Comparison of ENCODE assay signal across 8 mouse cellular contexts in genomic region chr6:47319309-47319983, GRCm38 (mm10).
DNase-seq lines count a peak whose midpoint lies in the region; ATAC-seq and TF ChIP-seq lines count a peak whose summit lies in the region.

No protein-coding gene starts in this region.

- peak; percentile 87 for TF ChIP-seq EP300 in ES-Bruce4 (IDR thresholded peaks at IDR 0.05; ENCODE audit: insufficient read depth, low read depth, low read length)

- no peaks in the 10 kb centered on the region for H3K36me3 ChIP-seq in heart, embryonic 12.5 days
- H3K36me3 ChIP-seq in ES-Bruce4 (ENCODE audit: control insufficient read depth, insufficient read depth, low read length, poor library complexity, severe bottlenecking), result no peaks in the 10 kb centered on the region
- H3K36me3 ChIP-seq in forebrain, embryonic 12.5 days (replicated peaks), result no peaks in the 10 kb centered on the region

- 0 out of 2 replicates have a peak, but pooled peaks cover 3% of the 10 kb centered on the region for H3K27me3 ChIP-seq in heart, embryonic 12.5 days (replicated peaks)
- H3K27me3 ChIP-seq in ES-Bruce4 (ENCODE audit: control insufficient read depth, insufficient read depth, low read length, poor library complexity, severe bottlenecking), result no peaks in the 10 kb centered on the region
- no peaks in the 10 kb centered on the region for H3K27me3 ChIP-seq in forebrain, embryonic 12.5 days

- no peak for TF ChIP-seq CTCF in ES-Bruce4 (IDR thresholded peaks at IDR 0.05; ENCODE audit: low read depth, low read length)

- 0 out of 2 replicates have a peak overlapping the region, but pooled peaks have one; percentile 3 for H3K4me2 ChIP-seq in heart, embryonic 12.5 days
- H3K4me2 ChIP-seq in forebrain, embryonic 12.5 days, result peak overlapping the region; percentile 23

- no peak overlapping the region for H3K4me3 ChIP-seq in heart, embryonic 12.5 days
- no peak overlapping the region for H3K4me3 ChIP-seq in ES-Bruce4 (ENCODE audit: low read depth, low read length)
- H3K4me3 ChIP-seq in forebrain, embryonic 12.5 days (replicated peaks), result no peak overlapping the region

- no peak overlapping the region for H3K27ac ChIP-seq in heart, embryonic 12.5 days (ENCODE audit: poor library complexity, severe bottlenecking)
- peak overlapping the region; percentile 85 for H3K27ac ChIP-seq in ES-Bruce4 (ENCODE audit: insufficient read depth, low read length)
- 0 out of 2 replicates have a peak overlapping the region, but pooled peaks have one; percentile 36 for H3K27ac ChIP-seq in forebrain, embryonic 12.5 days

- TF ChIP-seq POLR2A in ES-Bruce4 (IDR thresholded peaks at IDR 0.05; ENCODE audit: insufficient read depth, low read length), result no peak

- DNase-seq in heart, adult 9 months (ENCODE audit: low spot score in 2 of 2), result no peak
- DNase-seq in mesoderm, embryonic 11.5 days (ENCODE audit: low read depth, low spot score), result peak; percentile 52
- DNase-seq in adrenal gland, postnatal 10 days, result no peak
- no peak for DNase-seq in right cerebral cortex, postnatal 25 days
- no peak for DNase-seq in right cerebral cortex, adult 18-20 months

- ATAC-seq in heart, embryonic 12.5 days (ENCODE audit: insufficient number of reproducible peaks, low FRiP score), result no peak
- ATAC-seq in forebrain, embryonic 12.5 days (ENCODE audit: low FRiP score), result peak; percentile 65

- no peaks in the 10 kb centered on the region for H3K9me3 ChIP-seq in heart, embryonic 12.5 days (replicated peaks)
- no peaks in the 10 kb centered on the region for H3K9me3 ChIP-seq in ES-Bruce4 (replicated peaks; ENCODE audit: control insufficient read depth, insufficient read depth, low read length, poor library complexity, severe bottlenecking)
- H3K9me3 ChIP-seq in forebrain, embryonic 12.5 days, result no peaks in the 10 kb centered on the region

- peaks cover 6% of the 10 kb centered on the region; the same call in 1 of the 2 replicates for H3K4me1 ChIP-seq in heart, embryonic 12.5 days (replicated peaks)
- peaks cover 2% of the 10 kb centered on the region for H3K4me1 ChIP-seq in ES-Bruce4 (ENCODE audit: control insufficient read depth, insufficient read depth, low read length)
- H3K4me1 ChIP-seq in forebrain, embryonic 12.5 days, result peaks cover 17% of the 10 kb centered on the region

- H3K9ac ChIP-seq in heart, embryonic 12.5 days, result no peak overlapping the region
- H3K9ac ChIP-seq in ES-Bruce4 (ENCODE audit: low read depth, poor library complexity, severe bottlenecking), result no peak overlapping the region
- H3K9ac ChIP-seq in forebrain, embryonic 12.5 days, result 0 out of 2 replicates have a peak overlapping the region, but pooled peaks have one; percentile 29

- 12% methylated on average over 5 of the region's 5 CpGs for WGBS in heart, embryonic 12.5 days
- WGBS in forebrain, embryonic 12.5 days, result 8% methylated on average over 5 of the region's 5 CpGs
